In genomic region chr1:18058211-18058971, GRCm38 (mm10) we compare ENCODE assay signal across 7 mouse cellular contexts.
DNase-seq lines count a peak whose midpoint lies in the region; ATAC-seq and TF ChIP-seq lines count a peak whose summit lies in the region.

No protein-coding gene starts in this region.

- TF ChIP-seq CTCF in testis, adult 2 months (IDR thresholded peaks at IDR 0.05; ENCODE audit: control insufficient read depth, insufficient read depth, insufficient replicate concordance, low read depth, low read length) = no peak
- no peak for TF ChIP-seq CTCF in intestine, postnatal 0 days (IDR thresholded peaks at IDR 0.05; ENCODE audit: low read depth)
- TF ChIP-seq CTCF in liver, postnatal 0 days (IDR thresholded peaks at IDR 0.05; ENCODE audit: low read depth) = no peak
- no peak for TF ChIP-seq CTCF in stomach, postnatal 0 days (IDR thresholded peaks at IDR 0.05; ENCODE audit: low read depth)

- no peak for TF ChIP-seq EP300 in liver, postnatal 0 days (IDR thresholded peaks at IDR 0.05; ENCODE audit: low read depth)
- TF ChIP-seq EP300 in stomach, postnatal 0 days (optimal IDR thresholded peaks at IDR 0.05) = no peak

- H3K4me3 ChIP-seq in testis, adult 2 months (ENCODE audit: control insufficient read depth, low read depth, low read length) = peak overlapping the region; percentile 79
- peak overlapping the region; percentile 52 for H3K4me3 ChIP-seq in embryonic facial prominence, embryonic 15.5 days (replicated peaks)
- H3K4me3 ChIP-seq in intestine, postnatal 0 days (ENCODE audit: low read depth, low read length) = peak overlapping the region; percentile 34
- H3K4me3 ChIP-seq in liver, postnatal 0 days (ENCODE audit: low read depth, low read length) = 0 out of 2 replicates have a peak overlapping the region, but pooled peaks have one; percentile 15
- peak overlapping the region; percentile 48 for H3K4me3 ChIP-seq in stomach, postnatal 0 days (ENCODE audit: low read depth, low read length)

- H3K4me2 ChIP-seq in embryonic facial prominence, embryonic 15.5 days (replicated peaks) = peak overlapping the region; percentile 99
- peak overlapping the region; percentile 62 for H3K4me2 ChIP-seq in intestine, postnatal 0 days (replicated peaks; ENCODE audit: low read depth)
- peak overlapping the region; percentile 42 for H3K4me2 ChIP-seq in liver, postnatal 0 days (ENCODE audit: low read depth, low read length)
- H3K4me2 ChIP-seq in stomach, postnatal 0 days (replicated peaks; ENCODE audit: low read depth) = peak overlapping the region; percentile 88

- H3K36me3 ChIP-seq in testis, adult 2 months (ENCODE audit: control insufficient read depth, insufficient read depth, low read length) = no peaks in the 10 kb centered on the region
- H3K36me3 ChIP-seq in embryonic facial prominence, embryonic 15.5 days = no peaks in the 10 kb centered on the region
- H3K36me3 ChIP-seq in intestine, postnatal 0 days (ENCODE audit: control insufficient read depth, insufficient read depth) = no peaks in the 10 kb centered on the region
- no peaks in the 10 kb centered on the region for H3K36me3 ChIP-seq in liver, postnatal 0 days (replicated peaks; ENCODE audit: insufficient read depth, low read length)
- H3K36me3 ChIP-seq in stomach, postnatal 0 days (ENCODE audit: control insufficient read depth, insufficient read depth, low read length) = no peaks in the 10 kb centered on the region

- no peak for DNase-seq in testis, postnatal 14 days (ENCODE audit: low spot score)
- no peak for DNase-seq in liver, postnatal 0 days
- peak; percentile 14 for DNase-seq in stomach, postnatal 0 days (ENCODE audit: low spot score)
- DNase-seq in adrenal gland, postnatal 14 days = no peak

- 0 out of 2 replicates have a peak, but pooled peaks have one; percentile 57 for ATAC-seq in embryonic facial prominence, embryonic 15.5 days (ENCODE audit: insufficient number of reproducible peaks, low FRiP score, low TSS enrichment, low read depth)
- no peak for ATAC-seq in intestine, postnatal 0 days
- ATAC-seq in liver, postnatal 0 days = no peak
- no peak for ATAC-seq in stomach, postnatal 0 days (ENCODE audit: low FRiP score, low TSS enrichment)

- no peaks in the 10 kb centered on the region for H3K9me3 ChIP-seq in embryonic facial prominence, embryonic 15.5 days (replicated peaks)
- no peaks in the 10 kb centered on the region for H3K9me3 ChIP-seq in intestine, postnatal 0 days (ENCODE audit: control insufficient read depth)
- H3K9me3 ChIP-seq in liver, postnatal 0 days (ENCODE audit: low read length) = no peaks in the 10 kb centered on the region
- H3K9me3 ChIP-seq in stomach, postnatal 0 days (ENCODE audit: control insufficient read depth, low read length) = no peaks in the 10 kb centered on the region

- H3K9ac ChIP-seq in embryonic facial prominence, embryonic 15.5 days = peak overlapping the region; percentile 34
- no peak overlapping the region for H3K9ac ChIP-seq in intestine, postnatal 0 days (ENCODE audit: low read depth, low read length)
- H3K9ac ChIP-seq in liver, postnatal 0 days (replicated peaks) = no peak overlapping the region
- H3K9ac ChIP-seq in stomach, postnatal 0 days (ENCODE audit: low read length) = peak overlapping the region; percentile 41; the same call in 1 of the 2 replicates

- H3K27me3 ChIP-seq in testis, adult 2 months (ENCODE audit: control insufficient read depth, insufficient read depth, low read length) = no peaks in the 10 kb centered on the region
- H3K27me3 ChIP-seq in embryonic facial prominence, embryonic 15.5 days = peaks cover 32% of the 10 kb centered on the region
- H3K27me3 ChIP-seq in intestine, postnatal 0 days (replicated peaks; ENCODE audit: control insufficient read depth, insufficient read depth, low read length) = peaks cover 28% of the 10 kb centered on the region
- H3K27me3 ChIP-seq in liver, postnatal 0 days (ENCODE audit: insufficient read depth, low read length) = peaks cover 22% of the 10 kb centered on the region
- H3K27me3 ChIP-seq in stomach, postnatal 0 days (ENCODE audit: control insufficient read depth, insufficient read depth, low read length) = no peaks in the 10 kb centered on the region

- under 1% methylated on average over 77 of the region's 77 CpGs for WGBS in embryonic facial prominence, embryonic 15.5 days
- 1% methylated on average over 75 of the region's 77 CpGs for WGBS in intestine, postnatal 0 days
- 1% methylated on average over 67 of the region's 77 CpGs for WGBS in liver, postnatal 0 days (ENCODE audit: insufficient replicate concordance)
- WGBS in stomach, postnatal 0 days = under 1% methylated on average over 77 of the region's 77 CpGs

- TF ChIP-seq POLR2A in testis, adult 2 months (IDR thresholded peaks at IDR 0.05; ENCODE audit: control insufficient read depth, low read depth, low read length) = no peak

- no peak overlapping the region for H3K27ac ChIP-seq in testis, adult 2 months (ENCODE audit: control insufficient read depth, insufficient read depth, low read depth, low read length)
- no peak overlapping the region for H3K27ac ChIP-seq in embryonic facial prominence, embryonic 15.5 days (replicated peaks)
- no peak overlapping the region for H3K27ac ChIP-seq in intestine, postnatal 0 days (ENCODE audit: low read depth, low read length)
- H3K27ac ChIP-seq in liver, postnatal 0 days (ENCODE audit: low read depth) = no peak overlapping the region
- no peak overlapping the region for H3K27ac ChIP-seq in stomach, postnatal 0 days (replicated peaks)

- peaks cover 15% of the 10 kb centered on the region for H3K4me1 ChIP-seq in testis, adult 2 months (ENCODE audit: control insufficient read depth, insufficient read depth, low read length)
- H3K4me1 ChIP-seq in embryonic facial prominence, embryonic 15.5 days = peaks cover 7% of the 10 kb centered on the region; the same call in 1 of the 2 replicates
- no peaks in the 10 kb centered on the region for H3K4me1 ChIP-seq in intestine, postnatal 0 days (replicated peaks; ENCODE audit: control insufficient read depth, insufficient read depth, low read length)
- no peaks in the 10 kb centered on the region for H3K4me1 ChIP-seq in liver, postnatal 0 days (ENCODE audit: insufficient read depth)
- no peaks in the 10 kb centered on the region for H3K4me1 ChIP-seq in stomach, postnatal 0 days (replicated peaks; ENCODE audit: control insufficient read depth, insufficient read depth)

Comparison
In these comparisons a context has a peak if more than half of its experiments do, and no peak if none do; other contexts are left out.
1. H3K4me3 ChIP-seq: peak in every context shown above with its lines; median percentile 79 in testis, adult 2 months; 52 in embryonic facial prominence, embryonic 15.5 days; 48 in stomach, postnatal 0 days; 34 in intestine, postnatal 0 days; 15 in liver, postnatal 0 days.
2. H3K4me2 ChIP-seq: peak in every context shown above with its lines; median percentile 99 in embryonic facial prominence, embryonic 15.5 days; 88 in stomach, postnatal 0 days; 62 in intestine, postnatal 0 days; 42 in liver, postnatal 0 days.
3. H3K9ac ChIP-seq: peak in embryonic facial prominence, embryonic 15.5 days (single experiment) and stomach, postnatal 0 days (single experiment); none in intestine, postnatal 0 days (single experiment) and liver, postnatal 0 days (single experiment).